Mouse (Mus musculus) lung, postnatal 14 days (tissue): ENCODE data around the gene Ttll7.

ENCODE experiments used
- DNase-seq: peaks from one replicate; pipeline ENCODE4 v3.0.0; 2021

Ttll7 gene

GRCm38 (mm10) chr3:146914798-146915197, 62.6 kb downstream of the Ttll7 start:
- peak; percentile 92 for DNase-seq

DNA sequence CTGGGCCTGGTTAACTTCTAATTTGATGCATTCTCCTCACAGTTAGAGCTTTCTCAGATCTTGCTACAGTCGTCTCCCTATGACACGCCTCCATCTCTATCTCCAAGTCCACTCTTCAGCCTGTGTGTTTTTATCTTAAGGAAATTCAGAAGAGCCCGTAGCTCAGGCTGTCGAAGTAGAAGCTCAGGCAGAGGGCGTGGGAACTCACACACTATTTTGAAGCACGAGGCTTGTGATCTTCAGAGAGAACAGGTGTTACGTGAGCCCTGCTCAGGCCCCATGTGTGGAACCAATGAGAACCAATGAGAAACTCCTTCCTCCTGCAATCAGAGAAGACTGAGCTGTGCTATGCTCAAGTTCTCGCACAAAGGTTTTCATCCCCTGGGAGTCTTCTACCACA, 65.7 kb downstream of the Ttll7 start:
- DNase-seq, result no peak

DNA sequence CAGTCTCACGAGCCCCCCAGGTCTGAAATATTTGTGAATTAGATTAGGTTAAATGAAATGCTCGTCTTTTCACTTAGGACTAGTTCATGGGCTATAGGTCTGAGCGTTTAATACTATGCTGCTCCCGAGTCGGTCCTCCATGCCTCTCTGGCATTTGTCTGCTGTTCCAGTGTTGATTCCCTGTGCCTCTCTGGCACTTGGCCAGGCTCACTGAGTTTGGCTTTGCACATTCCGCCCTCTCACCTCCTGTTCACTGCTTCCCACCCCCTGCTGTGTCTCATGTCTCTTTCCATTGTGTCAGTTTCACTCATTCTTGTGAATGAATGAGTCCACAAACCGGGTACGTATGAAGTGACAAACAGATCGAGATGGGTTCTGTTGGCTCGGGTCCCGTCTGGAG, 66.2 kb downstream of the Ttll7 start:
- DNase-seq, result no peak

GRCm38 (mm10) chr3:146927311-146928015, 75.3 kb downstream of the Ttll7 start:
- no peak for DNase-seq

DNA sequence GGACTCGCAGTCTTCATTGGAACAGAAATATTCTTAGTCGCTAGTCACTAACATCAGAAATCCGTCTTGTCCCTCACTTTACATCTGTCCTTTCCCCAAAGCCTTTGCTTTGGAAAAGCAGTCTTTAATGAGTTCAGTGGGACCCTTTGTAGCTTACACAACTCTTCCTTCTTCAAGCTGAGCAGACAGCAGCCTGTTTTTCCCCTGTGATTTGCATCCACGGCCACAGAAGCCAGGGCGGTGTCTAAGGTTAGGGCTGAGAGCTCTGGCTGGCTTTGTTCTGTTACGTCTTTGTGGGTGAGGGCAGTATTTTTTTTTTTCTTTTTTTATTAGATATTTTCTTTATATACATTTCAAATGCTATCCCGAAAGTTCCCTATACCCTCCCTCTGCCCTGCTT, 76.0 kb downstream of the Ttll7 start:
- DNase-seq, result no peak

DNA sequence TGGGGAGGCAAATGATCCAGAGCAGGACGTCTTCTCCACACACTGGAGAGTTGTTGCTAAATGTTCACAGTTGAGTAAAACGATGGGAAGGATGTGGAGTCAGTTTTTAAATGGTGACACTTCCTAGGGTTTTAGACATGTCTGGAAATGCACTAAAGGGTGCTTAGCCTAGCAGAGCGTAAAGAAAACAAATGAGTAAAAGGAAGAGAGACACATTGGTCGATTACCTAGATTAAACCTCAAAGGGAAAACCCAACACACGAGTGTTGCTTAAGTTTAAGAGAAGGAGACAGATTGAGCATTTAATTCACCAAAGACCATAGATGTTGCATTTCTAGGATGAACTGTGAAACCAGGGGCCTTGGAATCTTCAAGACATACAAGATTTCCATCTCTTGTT, 76.8 kb downstream of the Ttll7 start:
- DNase-seq, result no peak

DNA sequence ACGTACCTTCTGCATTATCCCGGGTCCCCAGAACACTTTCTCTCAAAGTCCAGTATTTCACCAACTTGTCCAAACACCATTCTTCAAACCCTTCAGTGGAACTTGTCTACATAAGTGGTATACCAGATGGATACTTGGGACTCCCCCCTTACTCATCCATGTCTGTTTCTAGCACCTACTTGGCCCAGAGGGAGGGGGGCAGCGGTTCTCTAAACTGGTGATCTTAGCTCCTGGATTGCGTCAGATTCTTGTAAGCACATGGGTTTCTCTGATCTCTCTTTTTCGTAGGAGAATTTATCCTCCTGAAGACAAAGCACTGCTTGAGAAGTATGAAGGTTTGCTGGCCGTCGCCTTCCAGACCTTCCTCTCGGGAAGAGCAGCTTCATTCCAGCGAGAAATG, 79.0 kb downstream of the Ttll7 start:
- DNase-seq, result no peak

DNA sequence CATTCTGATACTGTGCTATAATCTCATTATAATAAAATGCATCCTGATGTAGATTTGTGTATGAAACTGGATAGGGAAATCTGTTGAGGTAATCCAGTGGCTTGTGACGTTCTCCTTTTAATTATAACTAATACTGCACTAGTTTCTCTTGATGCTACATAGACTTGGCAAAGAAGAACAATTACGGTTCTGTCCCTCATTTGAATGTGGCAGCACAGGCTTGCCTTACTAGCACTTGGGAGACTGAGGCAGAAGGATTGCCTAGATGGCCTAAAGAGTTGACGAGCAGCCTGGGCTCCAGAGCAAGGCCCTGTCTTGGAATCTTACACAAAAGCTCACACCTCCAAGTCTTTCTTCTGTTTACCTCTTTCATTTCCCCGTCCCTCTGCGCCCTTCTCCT, 80.3 kb downstream of the Ttll7 start:
- DNase-seq, result no peak

DNA sequence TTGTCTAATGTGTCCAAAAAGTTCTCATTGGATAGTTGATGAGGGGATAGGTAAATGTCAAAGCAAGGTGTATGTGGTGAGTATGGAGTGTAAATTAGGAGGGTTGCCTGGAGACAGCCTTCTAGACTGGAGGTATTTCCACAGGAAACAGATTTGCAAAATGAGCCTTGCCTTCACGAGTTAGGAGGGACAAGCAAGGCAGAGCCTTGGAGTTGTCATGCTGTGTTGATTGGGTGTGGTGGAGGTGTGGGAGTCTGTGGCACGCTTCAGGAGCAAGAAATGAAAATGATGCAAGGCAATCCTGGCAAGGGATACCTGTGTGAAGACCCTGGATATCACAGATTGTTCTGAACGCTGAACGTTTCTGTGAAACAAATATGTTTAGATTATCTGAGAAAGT, 84.7 kb downstream of the Ttll7 start:
- no peak for DNase-seq

GRCm38 (mm10) chr3:146939391-146940250, 87.5 kb downstream of the Ttll7 start:
- no peak for DNase-seq

DNA sequence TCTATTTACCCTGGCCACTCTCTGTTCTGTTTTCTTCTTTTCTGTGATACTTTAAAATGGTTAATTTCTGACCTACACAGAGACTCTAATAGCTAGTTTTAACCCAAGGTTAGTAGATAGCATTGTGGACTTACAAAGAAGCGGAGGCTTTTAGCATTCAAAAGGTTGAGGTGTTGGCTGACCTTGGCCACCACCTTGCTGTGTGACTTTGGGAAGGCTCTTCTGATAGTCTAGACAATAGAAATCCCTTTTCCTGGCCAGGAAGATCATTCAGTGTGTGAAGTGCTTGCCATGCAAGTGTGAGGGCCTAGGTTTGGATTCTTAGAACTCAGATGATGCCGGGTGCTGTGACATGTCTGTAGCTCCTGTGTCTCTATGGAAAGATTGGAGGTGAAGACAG, 90.9 kb downstream of the Ttll7 start:
- DNase-seq, result no peak

GRCm38 (mm10) chr3:146945342-146945741, 93.2 kb downstream of the Ttll7 start:
- DNase-seq, result no peak

DNA sequence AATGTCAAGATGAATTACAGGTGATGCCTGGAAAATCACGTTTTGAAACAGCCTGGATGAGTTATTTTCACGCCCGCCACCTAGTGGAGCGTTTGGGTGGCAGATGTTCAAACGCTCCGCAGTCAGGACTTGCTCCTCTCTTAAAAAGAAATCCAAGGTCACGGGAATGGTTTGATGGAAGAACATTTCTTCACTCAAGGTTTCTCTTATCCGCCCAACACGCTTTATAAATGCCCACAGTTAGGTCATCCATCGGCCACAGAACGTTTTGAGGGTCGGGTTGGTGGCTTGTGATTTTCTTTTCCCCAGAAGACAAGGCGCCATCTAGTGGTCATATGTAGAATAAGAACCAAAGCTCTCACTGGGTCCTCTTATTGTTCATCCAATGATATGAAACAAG, 93.7 kb downstream of the Ttll7 start:
- DNase-seq, result peak; percentile 61

DNA sequence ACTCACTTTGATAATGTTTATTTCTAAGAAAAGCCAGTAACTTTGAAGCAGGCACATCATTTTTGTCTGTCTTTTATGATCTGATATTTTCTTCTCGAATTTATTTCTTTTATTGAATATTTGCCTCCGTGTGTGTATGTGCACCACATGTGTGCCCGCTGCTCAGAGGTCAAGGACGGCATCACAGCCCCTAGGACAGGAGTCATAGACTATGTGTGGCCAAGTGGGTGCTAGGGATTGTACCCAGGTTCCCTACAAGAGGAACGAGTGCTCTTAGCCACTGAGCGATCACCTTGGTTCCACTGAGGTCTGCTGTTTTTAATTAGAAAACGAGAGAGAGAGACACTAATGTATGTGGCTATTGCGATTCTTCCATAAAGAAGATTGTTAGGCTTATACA, 94.5 kb downstream of the Ttll7 start:
- no peak for DNase-seq

DNA sequence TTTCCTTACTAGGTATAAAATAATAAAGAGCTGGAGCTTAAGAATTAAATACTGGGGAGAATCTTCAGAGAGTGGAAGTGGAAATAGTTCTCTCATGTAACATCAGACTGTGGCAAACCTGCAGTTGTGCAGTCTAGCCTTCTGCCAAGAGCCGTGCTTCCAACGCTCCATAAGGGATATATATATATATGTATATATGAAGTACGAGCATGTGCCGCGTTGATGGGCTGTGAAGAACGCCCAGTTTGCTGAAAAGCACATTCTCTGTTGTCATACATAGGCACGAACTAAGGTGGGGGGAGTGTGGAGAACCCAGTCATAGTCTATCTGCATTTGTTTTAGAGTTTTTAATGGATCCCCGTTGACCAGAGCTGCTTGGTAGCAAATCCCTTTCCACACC, 104.6 kb downstream of the Ttll7 start:
- no peak for DNase-seq

- DNase-seq, result no peak
Measured at GRCm38 (mm10) chr3:146962838-146963237, 110.7 kb downstream of the Ttll7 start.

DNA sequence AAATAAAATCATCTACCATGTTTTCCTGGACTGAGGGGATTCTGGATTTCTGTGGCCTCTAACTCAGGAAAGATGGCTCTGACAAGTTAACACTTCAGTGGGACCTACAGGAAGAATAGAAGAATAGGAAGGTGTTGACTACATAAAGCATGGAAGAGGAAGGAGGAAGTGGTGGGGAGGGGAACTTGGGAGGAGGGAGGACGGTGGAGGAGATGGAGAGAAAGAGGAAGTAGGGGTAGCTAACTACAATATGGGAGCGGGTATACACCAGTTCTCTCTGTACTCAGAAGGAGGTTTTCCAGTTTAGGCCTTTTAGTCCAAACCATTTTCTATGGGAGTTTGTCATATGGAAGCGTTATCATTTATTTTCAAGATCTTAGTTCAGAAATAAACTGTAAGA, 112.2 kb downstream of the Ttll7 start:
- no peak for DNase-seq

- no peak for DNase-seq
Measured at GRCm38 (mm10) chr3:146967242-146967641, 115.1 kb downstream of the Ttll7 start.

GRCm38 (mm10) chr3:146967834-146968233, 115.7 kb downstream of the Ttll7 start:
- no peak for DNase-seq

GRCm38 (mm10) chr3:146978272-146978671, 126.1 kb downstream of the Ttll7 start:
- no peak for DNase-seq

GRCm38 (mm10) chr3:146993834-146994669, 141.9 kb downstream of the Ttll7 start:
- DNase-seq, result peak; percentile 28

GRCm38 (mm10) chr3:146994670-146995415, 142.7 kb downstream of the Ttll7 start:
- no peak for DNase-seq

- DNase-seq, result no peak
Measured at GRCm38 (mm10) chr3:146999148-146999547, 147.0 kb downstream of the Ttll7 start.
